Mouse (Mus musculus) embryo, embryonic 10.5 days (tissue): ENCODE results near the gene Olfr1204.

ENCODE experiments used
- DNase-seq: peaks from one replicate; pipeline ENCODE4 v3.0.0-alpha.2; 2015; ENCODE audit warnings: low spot score

Olfr1204 gene

GRCm38 (mm10) chr2:88848992-88849391, at the start of gene Olfr1204:
Gene Olfr1204, plus strand, starts transcription at chr2:88849292.
- no peak for DNase-seq

GRCm38 (mm10) chr2:88814196-88814595, 34.9 kb upstream of the Olfr1204 start, which contains the start of gene Olfr1202:
Gene Olfr1202, plus strand, starts transcription at chr2:88814496.
- DNase-seq = no peak

- no peak for DNase-seq
Measured at GRCm38 (mm10) chr2:88829437-88829836, 19.7 kb upstream of the Olfr1204 start, which contains the start of gene Olfr1205. Gene Olfr1205, plus strand, starts transcription at chr2:88829737.

GRCm38 (mm10) chr2:88838477-88838876, 10.6 kb upstream of the Olfr1204 start:
- no peak for DNase-seq

- no peak for DNase-seq
Measured at GRCm38 (mm10) chr2:88862931-88863330, 13.8 kb downstream of the Olfr1204 start, which contains the start of gene Olfr1206. Gene Olfr1206, plus strand, starts transcription at chr2:88863231.

GRCm38 (mm10) chr2:88902211-88902610, 53.1 kb downstream of the Olfr1204 start, which contains the start of gene Olfr1208:
Gene Olfr1208, minus strand, starts transcription at chr2:88902311.
- no peak for DNase-seq
